In genomic region chr10:105165291-105165690, GRCm38 (mm10) we compare ENCODE assay signal across 19 mouse cellular contexts.
DNase-seq lines count a peak whose midpoint lies in the region; ATAC-seq and TF ChIP-seq lines count a peak whose summit lies in the region.
"Had no signal": no experiment of that assay in that cellular context is flagged by ENCODE, and none has a peak within 500 bp of the region (broad histone marks: within the 10 kb centered on the region; RNA-seq: fewer than 3 reads in every experiment).

No protein-coding gene starts in this region.

- H3K4me1 ChIP-seq in embryonic facial prominence, embryonic 14.5 days (ENCODE audit: control insufficient read depth, insufficient read depth, low read length): peaks cover 9% of the 10 kb centered on the region
- H3K4me1 ChIP-seq in embryonic facial prominence, embryonic 10.5 days: peaks cover 11% of the 10 kb centered on the region; the same call in 1 of the 2 replicates
- H3K4me1 ChIP-seq: forebrain, embryonic 13.5 days; heart, embryonic 12.5 days; hindbrain, embryonic 12.5 days had no signal

- DNase-seq in embryonic facial prominence, embryonic 14.5 days (ENCODE audit: low spot score): peak; percentile 72
- DNase-seq in embryonic facial prominence, embryonic 10.5 days (ENCODE audit: low spot score): no peak
- DNase-seq in 416B (ENCODE audit: low read depth): peak; percentile 85
- DNase-seq in urinary bladder, postnatal 14 days (ENCODE audit: low spot score): no peak
- DNase-seq in T-cell, adult 2 months (ENCODE audit: low spot score): no peak
- DNase-seq: adrenal gland, postnatal 14 days; cerebellum, adult 18-20 months; cerebellum, adult 9-11 months; cerebellum, postnatal 36 days; gastrocnemius, adult 2 months; gastrocnemius, postnatal 25 days; heart, postnatal 4 days had no signal

- no peak for TF ChIP-seq POLR2A in myocyte (IDR thresholded peaks at IDR 0.05; ENCODE audit: insufficient read length, low read depth)

- H3K4me3 ChIP-seq in embryonic facial prominence, embryonic 14.5 days (ENCODE audit: low read depth, low read length): no peak overlapping the region
- H3K4me3 ChIP-seq in embryonic facial prominence, embryonic 10.5 days: no peak overlapping the region
- no peak overlapping the region for H3K4me3 ChIP-seq in myocyte
- H3K4me3 ChIP-seq: forebrain, embryonic 13.5 days; gastrocnemius, adult 2 months; heart, embryonic 12.5 days; hindbrain, embryonic 12.5 days had no signal

- no peak overlapping the region for H3ac ChIP-seq in myocyte (ENCODE audit: control insufficient read depth, insufficient read length)

- no peaks in the 10 kb centered on the region for H3K36me3 ChIP-seq in embryonic facial prominence, embryonic 14.5 days (ENCODE audit: control insufficient read depth, insufficient read depth, low read length)
- H3K36me3 ChIP-seq in embryonic facial prominence, embryonic 10.5 days (replicated peaks): no peaks in the 10 kb centered on the region
- no peaks in the 10 kb centered on the region for H3K36me3 ChIP-seq in myocyte (ENCODE audit: control insufficient read depth, insufficient read depth)
- H3K36me3 ChIP-seq: heart, embryonic 12.5 days; hindbrain, embryonic 12.5 days had no signal

- no peaks in the 10 kb centered on the region for H3K9me3 ChIP-seq in embryonic facial prominence, embryonic 14.5 days (ENCODE audit: control insufficient read depth, low read length)
- H3K9me3 ChIP-seq in embryonic facial prominence, embryonic 10.5 days: no peaks in the 10 kb centered on the region
- H3K9me3 ChIP-seq: forebrain, embryonic 13.5 days; heart, embryonic 12.5 days; hindbrain, embryonic 12.5 days had no signal

- no peak overlapping the region for H3K27ac ChIP-seq in embryonic facial prominence, embryonic 14.5 days (replicated peaks; ENCODE audit: low read depth, low read length)
- H3K27ac ChIP-seq in embryonic facial prominence, embryonic 10.5 days (replicated peaks): no peak overlapping the region
- H3K27ac ChIP-seq: forebrain, embryonic 13.5 days; gastrocnemius, adult 2 months; hindbrain, embryonic 12.5 days had no signal

- H3K79me2 ChIP-seq in myocyte (ENCODE audit: control insufficient read depth, insufficient read depth): no peaks in the 10 kb centered on the region

- H3K27me3 ChIP-seq in embryonic facial prominence, embryonic 14.5 days (replicated peaks; ENCODE audit: control insufficient read depth, insufficient read depth, low read length): no peaks in the 10 kb centered on the region
- no peaks in the 10 kb centered on the region for H3K27me3 ChIP-seq in embryonic facial prominence, embryonic 10.5 days (replicated peaks; ENCODE audit: low read depth, poor library complexity, severe bottlenecking)
- H3K27me3 ChIP-seq in myocyte (ENCODE audit: control insufficient read depth, insufficient read depth, insufficient read length): no peaks in the 10 kb centered on the region
- H3K27me3 ChIP-seq: forebrain, embryonic 13.5 days; heart, embryonic 12.5 days; hindbrain, embryonic 12.5 days had no signal

- ATAC-seq in embryonic facial prominence, embryonic 14.5 days (ENCODE audit: low read depth): no peak
- peak; percentile 58; the same call in 1 of the 2 replicates for ATAC-seq in common myeloid progenitor, adult 5-6 weeks (replicated peaks; ENCODE audit: low read depth, poor library complexity, severe bottlenecking)
- ATAC-seq: forebrain, embryonic 13.5 days; hindbrain, embryonic 16.5 days; inflammation-experienced regulatory T-cells, adult 6 months had no signal

- 50% methylated on average over 5 of the region's 5 CpGs for WGBS in embryonic facial prominence, embryonic 14.5 days
- WGBS in embryonic facial prominence, embryonic 10.5 days: 93% methylated on average over 5 of the region's 5 CpGs

- H3K9ac ChIP-seq in embryonic facial prominence, embryonic 14.5 days (ENCODE audit: low read depth, low read length): no peak overlapping the region
- H3K9ac ChIP-seq: forebrain, embryonic 13.5 days; heart, embryonic 12.5 days; hindbrain, embryonic 12.5 days had no signal

- no peak overlapping the region for H3K4me2 ChIP-seq in embryonic facial prominence, embryonic 14.5 days (ENCODE audit: low read depth, low read length)
- H3K4me2 ChIP-seq in myocyte (ENCODE audit: low read depth): peak overlapping the region; percentile 27
- H3K4me2 ChIP-seq: forebrain, embryonic 13.5 days; heart, embryonic 12.5 days; hindbrain, embryonic 12.5 days had no signal

TF ChIP-seq in myocyte, 11 proteins besides CTCF, POLR2A, EP300 and RAD21:
- TF ChIP-seq POLR2AphosphoS2 (IDR thresholded peaks at IDR 0.05; ENCODE audit: insufficient read length, low read depth) (no peak), TCF3 (IDR thresholded peaks at IDR 0.05; ENCODE audit: insufficient read length, low read depth) (no peak)

Comparison
In these comparisons a context has a peak if more than half of its experiments do, and no peak if none do; other contexts are left out.
1. DNase-seq: peak in embryonic facial prominence, embryonic 14.5 days (single experiment) and 416B (single experiment); none in embryonic facial prominence, embryonic 10.5 days (single experiment), urinary bladder, postnatal 14 days (single experiment) and T-cell, adult 2 months (single experiment).